Mouse (Mus musculus): ENCODE results near the gene Myo18b. TPM values are rescaled to one million over a fixed set of nuclear protein-coding genes. Genes with fewer than 3 reads are reported as not detected.

The Myo18b gene
- polyA plus RNA-seq, 1 experiment: 0.69 TPM

- no peak overlapping the region for H3K27ac ChIP-seq (ENCODE audit: insufficient read depth, low read length)
- H3K27me3 ChIP-seq (ENCODE audit: control insufficient read depth, insufficient read depth, low read length): no peaks in the 10 kb centered on the region
- no peaks in the 10 kb centered on the region; the same call in 1 of the 2 replicates for H3K4me1 ChIP-seq (ENCODE audit: control insufficient read depth, insufficient read depth, low read length)
- DNase-seq: no peak
- TF ChIP-seq POLR2A (IDR thresholded peaks at IDR 0.05; ENCODE audit: borderline replicate concordance, insufficient read depth, low read length): no peak
- no peak for TF ChIP-seq CTCF (IDR thresholded peaks at IDR 0.05; ENCODE audit: borderline replicate concordance, insufficient read depth, low read depth, low read length)
- 57% methylated on average over 3 of the region's 3 CpGs for WGBS
- no peak overlapping the region for H3K4me3 ChIP-seq (replicated peaks; ENCODE audit: insufficient read depth, low read depth, low read length)
Measured at GRCm38 (mm10) chr5:112761415-112762075, 134.6 kb downstream of the Myo18b start.

- H3K4me1 ChIP-seq (ENCODE audit: control insufficient read depth, insufficient read depth, low read length): no peaks in the 10 kb centered on the region
- no peak overlapping the region for H3K4me3 ChIP-seq (replicated peaks; ENCODE audit: insufficient read depth, low read depth, low read length)
- no peaks in the 10 kb centered on the region for H3K27me3 ChIP-seq (ENCODE audit: control insufficient read depth, insufficient read depth, low read length)
- no peak for TF ChIP-seq CTCF (IDR thresholded peaks at IDR 0.05; ENCODE audit: borderline replicate concordance, insufficient read depth, low read depth, low read length)
- TF ChIP-seq POLR2A (IDR thresholded peaks at IDR 0.05; ENCODE audit: borderline replicate concordance, insufficient read depth, low read length): no peak
- no peak for DNase-seq
- no peak overlapping the region for H3K27ac ChIP-seq (ENCODE audit: insufficient read depth, low read length)
- 46% methylated on average over 10 of the region's 10 CpGs for WGBS
Measured at GRCm38 (mm10) chr5:112755581-112755980, 140.6 kb downstream of the Myo18b start.

DNA sequence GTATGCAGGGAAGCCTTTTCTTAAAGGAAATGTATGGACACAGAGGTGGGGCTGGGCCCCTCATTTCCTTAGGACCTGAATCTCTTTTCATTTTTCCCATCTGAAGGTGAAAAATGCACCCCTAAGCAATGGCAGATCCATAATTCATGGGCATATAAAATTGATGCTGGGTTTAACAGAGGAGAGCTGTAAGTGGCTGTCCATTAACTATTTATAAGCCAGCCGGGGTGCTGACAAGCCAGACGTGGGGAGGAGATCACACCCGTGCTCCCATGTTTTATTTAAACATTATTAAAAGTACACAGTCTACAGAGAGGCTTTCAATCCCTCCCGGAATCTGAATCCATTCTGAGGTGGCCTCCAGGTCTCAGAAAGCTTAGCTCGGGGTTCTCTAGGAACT, 146.5 kb downstream of the Myo18b start:
- WGBS: 89% methylated on average over 5 of the region's 5 CpGs
- no peak for DNase-seq
- no peak for TF ChIP-seq POLR2A (IDR thresholded peaks at IDR 0.05; ENCODE audit: borderline replicate concordance, insufficient read depth, low read length)
- no peak for TF ChIP-seq CTCF (IDR thresholded peaks at IDR 0.05; ENCODE audit: borderline replicate concordance, insufficient read depth, low read depth, low read length)
- Histone ChIP-seq H3K27ac (ENCODE audit: insufficient read depth, low read length) (no peak overlapping the region), H3K4me1 (ENCODE audit: control insufficient read depth, insufficient read depth, low read length) (peaks cover 6% of the 10 kb centered on the region), H3K27me3 (ENCODE audit: control insufficient read depth, insufficient read depth, low read length) (no peaks in the 10 kb centered on the region), H3K4me3 (replicated peaks; ENCODE audit: insufficient read depth, low read depth, low read length) (no peak overlapping the region)

DNA sequence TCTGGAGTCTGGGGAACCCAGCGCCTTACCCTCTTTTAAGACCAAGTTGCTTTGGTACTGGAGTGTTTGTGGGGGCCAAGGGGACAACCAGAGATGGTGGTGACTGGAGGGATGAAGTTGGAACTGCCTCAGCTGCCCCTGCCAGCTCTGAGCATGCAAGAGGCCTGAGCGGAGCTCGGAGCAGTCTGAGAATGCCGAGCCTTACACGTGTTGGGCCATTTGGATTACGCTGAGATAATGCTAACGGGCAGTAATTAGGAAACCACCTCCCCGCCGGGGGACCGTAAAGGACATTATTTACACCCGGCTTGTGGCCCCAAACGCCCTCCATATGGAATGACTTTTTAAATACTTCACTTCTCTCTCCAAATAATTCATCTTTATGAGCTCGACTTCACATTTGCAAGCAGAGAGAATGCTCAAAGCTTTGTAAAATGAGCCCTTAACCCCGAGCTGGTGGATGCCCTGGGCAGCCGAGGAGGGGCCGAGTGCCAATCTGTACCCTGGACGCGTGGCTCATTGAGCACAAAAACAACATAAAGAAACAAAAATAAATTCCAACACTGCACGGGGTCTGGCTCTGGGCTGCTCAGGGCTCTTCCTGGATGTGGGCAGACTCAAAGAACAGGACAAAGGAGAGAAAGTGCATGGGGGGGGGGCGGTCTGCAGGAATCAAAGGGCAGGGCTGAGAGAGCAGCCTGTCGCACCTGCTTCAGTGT, 148.0 kb downstream of the Myo18b start:
- no peak overlapping the region for H3K4me3 ChIP-seq (replicated peaks; ENCODE audit: insufficient read depth, low read depth, low read length)
- DNase-seq: no peak
- peaks cover 11% of the 10 kb centered on the region for H3K4me1 ChIP-seq (ENCODE audit: control insufficient read depth, insufficient read depth, low read length)
- TF ChIP-seq POLR2A (IDR thresholded peaks at IDR 0.05; ENCODE audit: borderline replicate concordance, insufficient read depth, low read length) (no peak), CTCF (IDR thresholded peaks at IDR 0.05; ENCODE audit: borderline replicate concordance, insufficient read depth, low read depth, low read length) (no peak)
- 36% methylated on average over 21 of the region's 21 CpGs for WGBS
- no peaks in the 10 kb centered on the region for H3K27me3 ChIP-seq (ENCODE audit: control insufficient read depth, insufficient read depth, low read length)
- no peak overlapping the region for H3K27ac ChIP-seq (ENCODE audit: insufficient read depth, low read length)

GRCm38 (mm10) chr5:112747306-112747930, 148.7 kb downstream of the Myo18b start:
- Histone ChIP-seq H3K27ac (ENCODE audit: insufficient read depth, low read length) (no peak overlapping the region), H3K4me3 (replicated peaks; ENCODE audit: insufficient read depth, low read depth, low read length) (no peak overlapping the region), H3K27me3 (ENCODE audit: control insufficient read depth, insufficient read depth, low read length) (no peaks in the 10 kb centered on the region), H3K4me1 (ENCODE audit: control insufficient read depth, insufficient read depth, low read length) (peaks cover 11% of the 10 kb centered on the region)
- no peak for DNase-seq
- no peak for TF ChIP-seq CTCF (IDR thresholded peaks at IDR 0.05; ENCODE audit: borderline replicate concordance, insufficient read depth, low read depth, low read length)
- no peak for TF ChIP-seq POLR2A (IDR thresholded peaks at IDR 0.05; ENCODE audit: borderline replicate concordance, insufficient read depth, low read length)
- WGBS: 89% methylated on average over 8 of the region's 8 CpGs

DNA sequence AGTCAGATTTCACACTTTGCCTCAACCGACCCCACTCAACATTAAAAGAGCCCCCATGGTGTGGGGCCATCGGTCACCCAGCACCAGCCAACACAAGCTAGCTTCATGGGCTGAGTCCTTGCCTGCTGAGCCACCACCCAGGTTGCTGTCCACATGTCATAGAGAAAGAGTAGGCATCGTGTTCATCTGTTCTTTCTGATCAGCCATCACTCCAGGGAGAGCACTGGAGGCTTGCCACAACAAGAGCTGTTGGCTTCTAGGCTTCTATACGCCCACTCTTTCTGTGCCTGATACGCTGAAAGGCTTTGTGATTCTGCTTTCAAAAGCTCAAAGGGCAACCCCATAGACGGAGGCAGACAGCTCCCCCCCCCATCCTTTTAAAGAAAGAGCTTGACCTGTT, 151.0 kb downstream of the Myo18b start:
- Histone ChIP-seq H3K4me3 (replicated peaks; ENCODE audit: insufficient read depth, low read depth, low read length) (no peak overlapping the region), H3K4me1 (ENCODE audit: control insufficient read depth, insufficient read depth, low read length) (peaks cover 13% of the 10 kb centered on the region), H3K27ac (ENCODE audit: insufficient read depth, low read length) (no peak overlapping the region), H3K27me3 (ENCODE audit: control insufficient read depth, insufficient read depth, low read length) (no peaks in the 10 kb centered on the region)
- WGBS: 43% methylated on average over 6 of the region's 6 CpGs
- no peak for DNase-seq
- TF ChIP-seq CTCF (IDR thresholded peaks at IDR 0.05; ENCODE audit: borderline replicate concordance, insufficient read depth, low read depth, low read length) (no peak), POLR2A (IDR thresholded peaks at IDR 0.05; ENCODE audit: borderline replicate concordance, insufficient read depth, low read length) (no peak)

DNA sequence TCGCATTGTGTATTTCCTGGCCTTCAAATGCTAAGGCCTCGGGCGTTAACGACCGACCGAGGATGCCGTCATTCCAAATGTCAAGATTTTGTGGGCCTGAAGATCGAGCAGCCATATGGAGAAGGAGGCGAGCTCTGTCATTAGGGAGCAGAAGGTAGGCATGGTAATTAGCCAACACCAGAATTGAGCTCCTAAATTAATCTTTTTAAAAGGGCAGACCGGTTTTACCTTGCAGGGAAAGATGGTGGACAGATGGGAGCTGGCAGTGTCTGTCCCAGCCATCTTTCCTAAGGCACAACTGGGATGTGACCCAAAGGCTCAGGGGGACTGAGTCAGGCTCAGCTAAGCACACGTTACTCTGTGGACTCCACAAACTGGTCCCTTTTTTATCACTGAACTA, 151.6 kb downstream of the Myo18b start:
- H3K27ac ChIP-seq (ENCODE audit: insufficient read depth, low read length): no peak overlapping the region
- DNase-seq: peak; percentile 27 to 75
- WGBS: 31% methylated on average over 11 of the region's 11 CpGs

More for the DNA sequence above, 151.6 kb downstream of the Myo18b start:
- Histone ChIP-seq H3K27me3 (ENCODE audit: control insufficient read depth, insufficient read depth, low read length) (no peaks in the 10 kb centered on the region), H3K4me3 (replicated peaks; ENCODE audit: insufficient read depth, low read depth, low read length) (no peak overlapping the region), H3K4me1 (ENCODE audit: control insufficient read depth, insufficient read depth, low read length) (peaks cover 13% of the 10 kb centered on the region)
- no peak for TF ChIP-seq POLR2A (IDR thresholded peaks at IDR 0.05; ENCODE audit: borderline replicate concordance, insufficient read depth, low read length)
- no peak for TF ChIP-seq CTCF (IDR thresholded peaks at IDR 0.05; ENCODE audit: borderline replicate concordance, insufficient read depth, low read depth, low read length)
